Comparison of ENCODE assay signal across 21 mouse cellular contexts in the genomic region with DNA sequence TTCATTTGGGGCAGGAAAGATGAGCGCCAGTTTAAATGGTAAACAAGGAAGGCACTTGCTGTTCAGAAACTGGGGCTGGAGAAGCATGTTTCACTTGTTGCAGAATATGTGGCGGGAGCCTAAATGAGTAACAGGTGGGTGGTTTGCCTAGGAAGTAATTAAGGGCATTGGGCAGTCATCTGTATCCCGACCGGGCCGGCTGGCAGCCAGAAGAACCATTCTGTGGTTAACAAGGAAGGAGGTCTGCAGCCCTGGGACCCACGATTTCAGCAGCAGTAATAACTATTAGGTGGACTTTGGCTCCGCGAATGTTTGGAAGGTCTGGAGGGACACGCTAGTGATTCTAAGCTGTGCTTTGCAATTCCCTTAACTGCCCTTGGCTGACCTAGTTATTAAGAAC.
DNase-seq lines count a peak whose midpoint lies in the region; ATAC-seq and TF ChIP-seq lines count a peak whose summit lies in the region.
"Had no signal": no experiment of that assay in that cellular context is flagged by ENCODE, and none has a peak within 500 bp of the region (broad histone marks: within the 10 kb centered on the region; RNA-seq: fewer than 3 reads in every experiment).

No protein-coding gene starts in this region.

- H3K27me3 ChIP-seq in hindbrain, postnatal 0 days (ENCODE audit: insufficient read depth, low read length) = no peaks in the 10 kb centered on the region
- no peaks in the 10 kb centered on the region for H3K27me3 ChIP-seq in hindbrain, embryonic 11.5 days (ENCODE audit: control insufficient read depth, insufficient read depth, low read length)
- H3K27me3 ChIP-seq: embryonic facial prominence, embryonic 12.5 days; liver, embryonic 15.5 days; megakaryocyte, embryonic 14.5 days; neural tube, embryonic 12.5 days had no signal

- H3K4me3 ChIP-seq in hindbrain, postnatal 0 days (ENCODE audit: low read length) = no peak overlapping the region
- H3K4me3 ChIP-seq in hindbrain, embryonic 11.5 days (ENCODE audit: low read depth, low read length) = no peak overlapping the region
- H3K4me3 ChIP-seq: embryonic facial prominence, embryonic 12.5 days; forebrain, embryonic 10.5 days; limb, embryonic 12.5 days; liver, embryonic 15.5 days; megakaryocyte, embryonic 14.5 days; neural tube, embryonic 12.5 days had no signal

- H3K36me3 ChIP-seq in hindbrain, postnatal 0 days (ENCODE audit: insufficient read depth, low read length) = no peaks in the 10 kb centered on the region
- no peaks in the 10 kb centered on the region for H3K36me3 ChIP-seq in hindbrain, embryonic 11.5 days (ENCODE audit: control insufficient read depth, insufficient read depth, low read length)
- H3K36me3 ChIP-seq: embryonic facial prominence, embryonic 12.5 days; forebrain, embryonic 10.5 days; limb, embryonic 12.5 days; liver, embryonic 15.5 days; neural tube, embryonic 12.5 days had no signal

- 76% methylated on average over 9 of the region's 9 CpGs for WGBS in hindbrain, postnatal 0 days
- WGBS in hindbrain, embryonic 11.5 days = 87% methylated on average over 9 of the region's 9 CpGs

- no peaks in the 10 kb centered on the region for H3K9me3 ChIP-seq in hindbrain, postnatal 0 days (ENCODE audit: low read length)
- H3K9me3 ChIP-seq in hindbrain, embryonic 11.5 days (ENCODE audit: control insufficient read depth, low read length) = no peaks in the 10 kb centered on the region
- H3K9me3 ChIP-seq: embryonic facial prominence, embryonic 12.5 days; forebrain, embryonic 10.5 days; limb, embryonic 12.5 days; liver, embryonic 15.5 days; megakaryocyte, embryonic 14.5 days; neural tube, embryonic 12.5 days had no signal

- no peak for ATAC-seq in hindbrain, postnatal 0 days
- no peak for ATAC-seq in hindbrain, embryonic 11.5 days (ENCODE audit: low FRiP score)
- ATAC-seq: activated CD4-positive, CD25-positive, alpha-beta regulatory T cell, adult 4 months had no signal

- no peak for TF ChIP-seq CTCF in hindbrain, postnatal 0 days (IDR thresholded peaks at IDR 0.05; ENCODE audit: low read depth)

- no peak overlapping the region for H3K27ac ChIP-seq in hindbrain, postnatal 0 days
- no peak overlapping the region for H3K27ac ChIP-seq in hindbrain, embryonic 11.5 days (ENCODE audit: low read depth, low read length)
- H3K27ac ChIP-seq: embryonic facial prominence, embryonic 12.5 days; forebrain, embryonic 10.5 days; limb, embryonic 12.5 days; liver, embryonic 15.5 days; neural tube, embryonic 12.5 days had no signal

- H3K4me1 ChIP-seq in hindbrain, postnatal 0 days (ENCODE audit: insufficient read depth, low read length) = no peaks in the 10 kb centered on the region
- H3K4me1 ChIP-seq in hindbrain, embryonic 11.5 days (replicated peaks; ENCODE audit: control insufficient read depth, insufficient read depth, low read length) = no peaks in the 10 kb centered on the region
- H3K4me1 ChIP-seq: embryonic facial prominence, embryonic 12.5 days; forebrain, embryonic 10.5 days; liver, embryonic 15.5 days; neural tube, embryonic 12.5 days had no signal

- no peak overlapping the region for H3K4me2 ChIP-seq in hindbrain, postnatal 0 days (ENCODE audit: low read depth, low read length)
- H3K4me2 ChIP-seq in hindbrain, embryonic 11.5 days (replicated peaks; ENCODE audit: low read depth, low read length) = no peak overlapping the region
- H3K4me2 ChIP-seq: embryonic facial prominence, embryonic 12.5 days; limb, embryonic 12.5 days; liver, embryonic 15.5 days; neural tube, embryonic 12.5 days had no signal

- DNase-seq in hindbrain, postnatal 0 days (ENCODE audit: low spot score) = peak; percentile 5
- DNase-seq in hindbrain, embryonic 11.5 days (ENCODE audit: low spot score) = no peak
- peak; percentile 1 for DNase-seq in embryo, embryonic 11.5 days (ENCODE audit: low read depth, low spot score)
- peak; percentile 0 to 21 for DNase-seq in kidney, adult 8-10 months
- DNase-seq in kidney, postnatal 36 days = peak; percentile 7 to 32
- DNase-seq in lung, adult 18-20 months = no peak
- no peak for DNase-seq in spleen, adult 18-20 months
- no peak for DNase-seq in neural tube, embryonic 10.5 days (ENCODE audit: extremely low spot score, low spot score)
- DNase-seq: adrenal gland, postnatal 36 days; B cell, adult 2 months; cerebellum, adult 8-10 months; heart, adult 11 months; heart, postnatal 4 days; thymus, postnatal 25 days had no signal

- no peak overlapping the region for H3K9ac ChIP-seq in hindbrain, postnatal 0 days (replicated peaks; ENCODE audit: low read length)
- H3K9ac ChIP-seq in hindbrain, embryonic 11.5 days (ENCODE audit: low read depth, low read length) = no peak overlapping the region
- H3K9ac ChIP-seq: embryonic facial prominence, embryonic 12.5 days; limb, embryonic 12.5 days; liver, embryonic 15.5 days; neural tube, embryonic 12.5 days had no signal

Comparison
In these comparisons a context has a peak if more than half of its experiments do, and no peak if none do; other contexts are left out.
1. DNase-seq: peak in hindbrain, postnatal 0 days (single experiment), embryo, embryonic 11.5 days (single experiment), kidney, adult 8-10 months (2 of 2) and kidney, postnatal 36 days (2 of 2); none in hindbrain, embryonic 11.5 days (single experiment), lung, adult 18-20 months (0 of 2), spleen, adult 18-20 months (0 of 2) and neural tube, embryonic 10.5 days (single experiment).